Mouse (Mus musculus): ENCODE measurements around the gene Taf3. TPM values are rescaled to one million over a fixed set of nuclear protein-coding genes. Genes with fewer than 3 reads are reported as not detected.

Taf3 gene
- total RNA-seq, 1 experiment from 2014 or later, result 12.7 TPM

DNA sequence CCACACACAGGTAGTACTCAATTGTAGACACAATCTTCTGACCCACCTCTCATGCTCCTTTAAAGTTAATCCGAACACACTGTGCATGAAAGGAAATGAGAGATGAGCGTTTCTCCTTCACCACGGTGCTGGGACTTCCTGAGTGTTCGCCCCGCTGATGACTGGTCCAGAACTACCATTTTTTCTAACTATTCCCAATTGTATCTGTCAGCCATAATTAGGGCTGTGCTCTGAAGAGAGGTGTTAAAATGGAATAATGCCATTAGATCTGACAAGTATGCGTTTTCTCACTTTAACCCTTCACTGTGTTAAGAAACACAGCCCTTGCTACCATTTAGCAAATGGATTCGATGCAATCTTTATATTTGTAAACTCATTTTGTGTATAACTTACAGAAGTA, 18.6 kb downstream of the Taf3 start:
- no peak for ATAC-seq (replicated peaks in 1 of 2; ENCODE audit: insufficient read depth in 1 of 2, low FRiP score in 2 of 2, low TSS enrichment in 1 of 2, low read depth in 1 of 2, poor library complexity in 2 of 2, severe bottlenecking in 2 of 2)

DNA sequence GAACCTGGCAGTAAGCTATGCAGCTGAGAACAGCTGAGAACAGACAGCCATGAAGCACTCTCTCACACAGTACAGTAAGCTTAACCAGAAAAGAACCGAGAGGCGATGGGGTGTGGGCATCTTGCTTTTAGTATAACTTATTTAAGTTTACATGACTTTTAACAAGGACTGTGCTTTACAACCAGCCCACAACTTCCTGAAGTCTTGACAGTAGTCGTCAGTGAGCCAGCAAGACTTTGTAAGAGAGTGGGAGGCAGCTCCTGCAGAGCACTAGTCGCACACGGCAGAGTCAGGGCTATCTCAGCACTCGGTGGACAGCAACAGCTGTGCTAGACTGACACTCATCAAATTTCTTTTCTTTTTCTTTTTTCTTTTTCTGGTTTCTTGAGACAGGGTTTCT, 24.1 kb downstream of the Taf3 start:
- ATAC-seq (replicated peaks in 1 of 2; ENCODE audit: insufficient read depth in 1 of 2, low FRiP score in 2 of 2, low TSS enrichment in 1 of 2, low read depth in 1 of 2, poor library complexity in 2 of 2, severe bottlenecking in 2 of 2), result peak; percentile 42 to 46; a peak in 2 of 4 replicates

DNA sequence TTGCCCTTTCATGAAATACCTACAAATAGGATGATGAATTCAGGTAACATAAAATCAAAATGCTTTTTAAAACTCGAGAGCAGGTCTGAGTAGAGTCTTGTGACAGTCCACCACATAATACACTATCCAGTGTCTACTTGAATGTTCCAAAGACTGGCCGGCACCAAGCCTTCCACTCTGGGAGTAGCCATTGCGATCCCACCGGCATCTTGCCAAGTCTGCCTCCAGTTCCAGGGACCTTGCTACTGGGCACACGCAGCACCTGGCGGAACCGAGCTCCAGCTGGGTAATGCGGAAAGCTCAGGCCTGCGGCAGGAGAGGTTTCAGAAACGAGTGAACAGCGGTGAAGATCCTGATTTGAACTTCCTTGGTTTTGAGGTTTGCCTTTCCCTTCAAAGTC, 27.1 kb downstream of the Taf3 start:
- ATAC-seq (replicated peaks in 1 of 2; ENCODE audit: insufficient read depth in 1 of 2, low FRiP score in 2 of 2, low TSS enrichment in 1 of 2, low read depth in 1 of 2, poor library complexity in 2 of 2, severe bottlenecking in 2 of 2), result no peak

DNA sequence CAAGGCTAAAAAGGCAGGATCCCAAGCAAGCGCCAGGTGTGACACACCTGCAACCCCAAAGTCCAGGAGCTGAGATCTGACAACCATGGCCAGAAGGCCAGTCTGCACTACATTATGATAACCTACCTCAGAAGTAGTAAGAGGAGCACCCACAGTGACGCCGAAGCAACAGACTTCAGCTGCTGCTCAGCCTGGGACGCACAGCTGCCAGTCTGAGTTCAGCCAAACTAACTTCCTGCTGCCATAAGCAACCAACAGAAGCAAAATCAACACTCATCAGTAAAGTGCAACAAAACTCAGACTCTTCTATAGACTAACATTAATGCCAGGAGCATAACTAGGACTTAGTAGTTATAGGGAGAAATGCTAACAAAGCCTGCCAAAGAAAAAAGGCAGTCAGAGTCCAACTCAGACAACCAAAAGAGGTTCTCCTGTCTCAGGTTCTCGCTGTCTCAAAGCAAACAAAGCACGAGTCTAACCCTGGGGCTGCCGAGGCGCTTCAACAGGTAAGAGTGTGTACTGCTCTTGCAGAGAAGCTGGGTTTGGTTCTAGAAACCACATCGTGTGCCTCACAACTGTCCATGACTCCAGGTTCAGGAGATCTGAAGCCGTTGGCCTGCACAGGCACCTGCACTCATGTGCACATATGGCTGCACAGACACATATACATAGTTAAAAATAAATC, 33.3 kb downstream of the Taf3 start:
- no peak for ATAC-seq (replicated peaks in 1 of 2; ENCODE audit: insufficient read depth in 1 of 2, low FRiP score in 2 of 2, low TSS enrichment in 1 of 2, low read depth in 1 of 2, poor library complexity in 2 of 2, severe bottlenecking in 2 of 2)

DNA sequence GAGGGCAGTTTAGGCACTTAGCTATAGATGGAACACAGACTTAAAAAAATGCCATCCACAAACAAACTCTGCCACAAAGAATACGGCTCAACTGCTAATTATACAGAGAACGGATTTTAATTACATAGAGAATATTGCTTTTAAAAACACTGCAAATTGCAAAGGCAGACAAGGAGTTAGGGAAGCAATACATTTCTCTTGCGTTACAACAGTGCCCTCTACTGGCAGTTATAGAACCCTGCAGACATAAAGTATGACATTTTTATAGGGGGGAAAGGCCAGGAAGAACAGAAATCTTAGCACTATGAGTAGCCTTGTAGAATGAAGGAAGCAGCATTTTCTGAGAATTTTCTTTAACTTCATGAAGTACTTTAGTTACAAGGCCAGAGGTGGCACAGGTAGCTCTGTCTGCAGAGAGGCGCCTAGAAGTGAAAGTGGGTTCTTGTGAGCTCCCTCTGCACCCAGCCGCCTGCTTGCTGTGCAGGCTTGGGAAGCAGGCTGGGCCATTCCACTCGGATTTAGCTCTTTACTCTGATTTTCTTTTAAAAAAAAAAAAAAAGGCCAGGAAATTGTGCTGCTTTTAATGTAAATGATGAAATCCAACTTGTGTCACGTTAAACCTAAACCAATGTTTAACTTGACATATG, 38.0 kb downstream of the Taf3 start:
- ATAC-seq (replicated peaks in 1 of 2; ENCODE audit: insufficient read depth in 1 of 2, low FRiP score in 2 of 2, low TSS enrichment in 1 of 2, low read depth in 1 of 2, poor library complexity in 2 of 2, severe bottlenecking in 2 of 2), result peak; percentile 70 to 74

DNA sequence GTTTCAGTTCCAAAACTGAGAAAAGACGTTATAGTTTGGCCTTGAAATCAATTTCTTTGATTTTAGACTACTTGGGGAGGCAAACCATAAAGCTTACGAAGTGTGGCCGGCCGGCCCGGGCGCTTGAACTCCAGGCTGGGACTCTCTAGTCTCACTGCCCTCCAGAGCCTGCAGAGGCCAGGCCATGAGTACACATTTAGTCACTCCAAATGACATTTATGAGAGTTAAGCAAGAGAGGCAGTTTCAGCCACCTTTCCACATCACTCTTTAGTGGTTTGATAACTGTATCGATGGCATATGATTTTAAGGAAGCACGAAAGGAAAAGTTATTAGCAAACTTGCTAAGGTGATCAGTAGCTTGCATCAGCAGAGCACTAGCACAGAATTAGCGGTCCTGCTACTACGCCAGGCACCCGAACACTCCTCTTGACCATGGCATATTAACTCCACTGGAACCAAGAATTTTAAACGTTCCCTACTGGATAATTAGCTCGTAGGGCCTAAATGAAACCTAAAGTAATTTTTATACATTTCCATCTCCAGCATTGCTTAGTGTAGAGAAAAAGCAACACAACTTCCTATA, 38.6 kb downstream of the Taf3 start:
- ATAC-seq (replicated peaks in 1 of 2; ENCODE audit: insufficient read depth in 1 of 2, low FRiP score in 2 of 2, low TSS enrichment in 1 of 2, low read depth in 1 of 2, poor library complexity in 2 of 2, severe bottlenecking in 2 of 2), result no peak

DNA sequence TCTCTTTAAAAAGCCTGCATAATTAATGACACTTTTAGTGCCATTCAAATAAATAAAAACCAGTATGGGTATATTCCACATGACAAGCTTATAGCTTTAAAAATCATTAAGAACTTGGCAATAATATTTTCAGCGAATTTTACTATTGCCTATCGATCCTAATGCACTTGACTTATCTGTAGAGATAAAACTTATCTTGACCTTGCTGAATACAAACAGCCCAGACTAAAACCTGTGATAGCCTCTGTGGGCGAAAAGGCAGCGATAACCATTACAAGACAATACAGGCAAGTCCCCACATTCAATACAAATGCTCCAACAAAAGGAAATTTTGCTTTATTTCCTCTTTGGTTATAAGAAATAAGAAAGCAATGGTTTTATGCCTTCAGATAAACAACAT, 39.8 kb downstream of the Taf3 start:
- no peak for ATAC-seq (replicated peaks in 1 of 2; ENCODE audit: insufficient read depth in 1 of 2, low FRiP score in 2 of 2, low TSS enrichment in 1 of 2, low read depth in 1 of 2, poor library complexity in 2 of 2, severe bottlenecking in 2 of 2)

DNA sequence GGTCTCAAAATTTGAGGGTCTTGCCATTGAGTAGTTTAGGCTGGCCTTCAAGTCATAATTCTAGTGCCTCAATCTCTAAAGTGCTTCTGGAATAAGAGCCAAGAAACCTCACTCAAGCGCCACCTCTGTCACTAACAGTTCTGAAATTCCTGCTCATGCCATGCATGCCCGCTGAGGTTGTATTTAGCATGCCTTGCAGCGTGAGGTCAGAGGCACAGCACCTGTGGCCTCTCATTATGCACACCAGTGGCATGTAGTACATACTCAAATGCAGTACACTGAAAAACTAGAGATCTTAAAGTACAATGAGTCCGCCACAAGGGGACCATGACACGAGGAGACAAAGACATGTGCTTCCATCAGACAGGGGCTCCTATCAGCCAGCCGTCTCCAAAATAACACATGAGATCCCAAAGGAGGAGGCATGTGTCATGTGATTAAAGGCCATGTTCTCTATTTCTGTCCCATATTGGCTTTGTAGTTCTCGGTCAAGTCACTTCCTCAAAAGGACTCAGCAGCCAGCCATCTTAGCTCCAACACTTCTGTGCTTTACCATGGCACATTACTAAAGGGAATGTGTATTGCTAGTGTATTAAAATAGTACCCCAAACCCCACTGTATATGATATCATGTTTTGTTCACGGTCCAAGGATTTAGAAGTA, 43.3 kb downstream of the Taf3 start:
- ATAC-seq (replicated peaks in 1 of 2; ENCODE audit: insufficient read depth in 1 of 2, low FRiP score in 2 of 2, low TSS enrichment in 1 of 2, low read depth in 1 of 2, poor library complexity in 2 of 2, severe bottlenecking in 2 of 2), result no peak

DNA sequence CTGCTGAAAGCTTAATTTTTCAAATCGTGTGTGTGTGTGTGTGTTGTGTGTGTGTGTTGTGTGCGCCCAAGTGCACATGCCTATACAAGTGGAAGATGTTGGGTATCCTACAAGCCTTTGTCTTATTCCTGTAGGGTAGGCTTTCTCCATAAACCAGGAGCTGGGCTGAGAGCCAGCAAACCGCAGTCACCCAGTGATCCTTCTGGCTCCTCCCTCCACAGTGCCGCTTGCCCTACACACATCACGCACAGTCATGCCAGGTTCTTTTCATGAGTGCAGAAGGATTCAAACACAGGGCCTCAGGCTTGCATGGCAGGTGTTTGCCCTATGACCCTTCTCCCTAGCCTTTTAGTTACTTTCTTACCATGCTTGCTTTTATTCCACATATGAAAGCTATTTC, 45.0 kb downstream of the Taf3 start:
- ATAC-seq (replicated peaks in 1 of 2; ENCODE audit: insufficient read depth in 1 of 2, low FRiP score in 2 of 2, low TSS enrichment in 1 of 2, low read depth in 1 of 2, poor library complexity in 2 of 2, severe bottlenecking in 2 of 2), result no peak

DNA sequence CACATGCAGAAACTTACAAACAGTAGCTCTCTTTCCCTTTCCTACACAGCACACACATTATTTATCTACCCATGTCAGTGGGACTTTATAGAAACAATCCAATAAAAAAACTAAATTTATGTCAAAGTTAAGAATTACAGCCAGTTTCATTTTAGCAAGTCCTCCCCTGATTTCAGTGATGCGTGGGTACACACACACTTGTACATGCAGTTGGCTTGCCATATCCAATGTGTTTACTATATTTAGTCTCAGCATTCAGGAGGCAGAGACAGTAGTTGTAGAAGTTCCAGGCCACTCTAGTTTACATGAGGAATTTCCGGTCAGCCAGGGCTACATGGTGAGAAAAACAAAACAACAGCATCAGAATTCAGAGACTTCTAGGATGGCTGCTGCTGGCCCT, 46.8 kb downstream of the Taf3 start:
- ATAC-seq (replicated peaks in 1 of 2; ENCODE audit: insufficient read depth in 1 of 2, low FRiP score in 2 of 2, low TSS enrichment in 1 of 2, low read depth in 1 of 2, poor library complexity in 2 of 2, severe bottlenecking in 2 of 2), result no peak

DNA sequence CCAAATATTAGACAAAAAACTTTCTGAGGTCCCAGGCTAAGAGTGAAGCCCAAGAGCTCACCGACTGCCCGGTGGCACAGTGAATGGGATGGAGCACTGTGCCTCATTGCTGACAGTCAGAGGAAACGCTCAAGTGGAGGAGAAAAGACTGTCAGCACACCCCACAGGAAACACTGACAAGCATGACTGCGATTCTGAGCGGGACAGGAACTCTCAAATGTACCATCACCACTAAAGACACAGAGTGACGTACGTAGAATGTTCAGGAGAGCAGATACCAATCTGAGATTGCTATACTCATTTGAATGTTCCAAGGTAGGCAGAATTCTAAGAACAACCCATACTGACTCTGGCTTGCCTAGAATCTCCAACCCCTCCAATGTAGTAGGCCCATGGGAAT, 50.9 kb downstream of the Taf3 start:
- ATAC-seq (replicated peaks in 1 of 2; ENCODE audit: insufficient read depth in 1 of 2, low FRiP score in 2 of 2, low TSS enrichment in 1 of 2, low read depth in 1 of 2, poor library complexity in 2 of 2, severe bottlenecking in 2 of 2), result no peak

DNA sequence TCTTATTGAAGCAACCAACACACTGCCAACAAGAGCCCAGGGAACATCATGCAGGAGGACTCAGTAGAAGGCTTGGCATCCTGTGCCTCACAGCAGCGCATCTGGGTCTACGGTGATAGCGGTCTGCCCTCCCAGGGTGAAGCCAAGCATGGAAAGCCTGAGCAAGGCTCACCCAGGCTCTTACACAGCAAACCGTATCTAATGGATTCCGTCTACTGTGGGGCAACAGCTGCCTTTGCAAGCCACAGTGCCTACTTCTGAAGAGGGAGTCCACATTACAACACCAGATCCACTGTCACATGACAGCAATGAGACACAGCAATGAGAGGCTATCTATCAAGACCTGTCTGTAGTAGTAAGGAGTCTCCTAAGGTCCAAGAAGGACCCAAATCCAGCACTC, 52.3 kb downstream of the Taf3 start:
- no peak for ATAC-seq (replicated peaks in 1 of 2; ENCODE audit: insufficient read depth in 1 of 2, low FRiP score in 2 of 2, low TSS enrichment in 1 of 2, low read depth in 1 of 2, poor library complexity in 2 of 2, severe bottlenecking in 2 of 2)

DNA sequence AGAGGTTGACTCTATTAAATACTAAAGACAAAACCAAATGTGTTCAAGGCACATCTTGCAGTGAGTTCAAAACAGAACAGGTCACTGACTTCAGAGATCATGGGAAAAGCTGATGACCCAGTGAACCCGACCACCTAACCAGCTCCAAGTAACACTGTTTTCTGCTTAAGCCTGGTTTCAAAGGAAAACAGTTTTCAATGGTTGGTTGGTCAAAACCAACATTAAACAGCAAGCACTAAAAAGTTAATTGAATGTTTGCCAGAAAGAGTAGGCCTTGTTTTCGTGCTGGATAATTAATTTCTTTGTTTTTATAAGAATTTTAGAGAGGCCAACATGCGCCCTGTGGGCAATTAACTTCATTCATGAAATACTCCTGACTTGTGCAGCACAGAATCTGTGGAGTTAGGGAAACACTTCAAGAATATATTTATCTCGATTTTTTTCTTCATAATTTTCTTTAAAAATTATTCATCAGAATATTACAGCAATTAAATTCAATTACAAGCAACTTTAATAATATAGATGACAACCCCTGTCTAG, 57.6 kb downstream of the Taf3 start:
- no peak for ATAC-seq (replicated peaks in 1 of 2; ENCODE audit: insufficient read depth in 1 of 2, low FRiP score in 2 of 2, low TSS enrichment in 1 of 2, low read depth in 1 of 2, poor library complexity in 2 of 2, severe bottlenecking in 2 of 2)

DNA sequence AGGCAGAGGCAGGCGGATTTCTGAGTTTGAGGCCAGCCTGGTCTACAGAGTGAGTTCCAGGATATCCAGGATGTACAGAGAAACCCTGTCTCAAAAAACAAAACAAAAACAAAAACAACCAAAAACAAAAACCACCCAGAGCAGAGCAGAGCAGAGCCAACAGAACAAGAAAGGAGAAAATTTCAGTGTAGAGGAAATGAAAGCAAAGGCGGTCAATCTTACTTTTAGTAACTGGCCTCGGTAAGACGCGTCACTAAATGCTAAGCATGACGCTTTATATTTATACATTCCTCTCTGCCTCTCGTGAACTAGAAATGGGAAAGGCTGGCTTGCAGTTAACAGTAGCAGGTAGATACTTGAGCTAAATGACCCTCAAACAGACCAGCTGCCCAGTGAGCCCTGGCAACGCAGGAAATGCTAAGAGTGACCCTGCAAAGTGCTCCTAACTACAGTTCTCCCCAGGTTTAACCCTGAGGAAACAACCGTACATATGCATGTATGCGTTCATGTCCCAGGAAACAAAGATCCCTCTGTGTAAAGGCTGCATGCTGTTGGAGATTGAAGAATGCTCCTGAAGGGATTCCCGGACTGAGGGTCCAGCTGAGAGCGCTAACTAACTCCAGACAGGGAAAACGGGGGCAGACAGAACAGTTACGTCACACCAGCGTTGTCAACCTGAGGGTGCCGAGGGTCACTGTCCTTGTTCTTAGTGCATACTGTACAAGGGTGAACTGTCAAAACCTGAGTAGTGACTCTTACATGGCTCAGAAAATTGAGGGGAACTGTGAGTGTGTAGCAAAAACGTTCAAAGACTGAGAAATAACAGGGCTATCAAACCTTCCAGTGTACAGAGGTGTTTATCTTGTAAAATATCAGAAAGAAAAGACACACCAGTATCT, 58.5 kb downstream of the Taf3 start:
- ATAC-seq (replicated peaks in 1 of 2; ENCODE audit: insufficient read depth in 1 of 2, low FRiP score in 2 of 2, low TSS enrichment in 1 of 2, low read depth in 1 of 2, poor library complexity in 2 of 2, severe bottlenecking in 2 of 2), result no peak

DNA sequence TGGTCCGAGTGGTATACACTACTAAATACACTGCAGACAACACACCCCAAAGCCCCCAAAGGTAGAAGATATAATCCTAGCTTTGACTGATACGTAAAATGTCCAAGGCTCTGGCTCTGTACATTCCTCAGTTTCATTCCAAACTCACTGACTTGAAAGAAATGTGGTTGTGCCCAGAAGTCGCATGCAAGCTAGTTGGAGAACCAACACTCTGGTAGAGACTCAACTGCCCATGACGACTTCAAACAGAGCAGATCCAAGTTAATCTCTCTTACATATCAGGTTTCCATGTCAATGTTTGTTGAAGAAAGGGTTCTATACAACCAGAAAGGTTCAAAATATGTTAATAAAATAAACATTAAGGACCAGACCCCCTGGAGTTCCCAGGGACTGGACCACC, 60.1 kb downstream of the Taf3 start:
- no peak for ATAC-seq (replicated peaks in 1 of 2; ENCODE audit: insufficient read depth in 1 of 2, low FRiP score in 2 of 2, low TSS enrichment in 1 of 2, low read depth in 1 of 2, poor library complexity in 2 of 2, severe bottlenecking in 2 of 2)

DNA sequence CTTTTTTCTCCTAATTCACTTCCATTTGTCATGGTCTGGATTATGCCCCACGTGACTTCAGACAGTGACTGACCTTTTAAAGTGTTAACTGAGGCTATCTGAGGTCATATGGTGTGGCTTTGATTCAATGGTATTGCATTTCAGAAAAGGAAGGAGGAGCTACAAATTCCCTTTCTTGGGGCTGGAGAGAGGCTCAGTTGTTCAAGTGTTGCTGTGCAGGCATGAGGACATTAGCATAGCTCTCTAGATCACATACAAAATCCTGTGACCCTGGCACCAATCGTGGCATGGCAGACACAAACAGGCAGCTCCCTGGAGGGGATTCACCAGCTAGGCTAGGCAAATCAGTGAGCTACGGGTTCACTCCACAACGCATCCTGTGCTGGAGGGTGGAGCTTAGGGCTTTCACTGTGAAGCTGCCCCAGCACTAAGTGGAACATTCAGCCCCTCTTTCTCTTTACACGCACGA, 62.4 kb downstream of the Taf3 start:
- peak; percentile 39 to 46; a peak in 2 of 4 replicates for ATAC-seq (replicated peaks in 1 of 2; ENCODE audit: insufficient read depth in 1 of 2, low FRiP score in 2 of 2, low TSS enrichment in 1 of 2, low read depth in 1 of 2, poor library complexity in 2 of 2, severe bottlenecking in 2 of 2)

DNA sequence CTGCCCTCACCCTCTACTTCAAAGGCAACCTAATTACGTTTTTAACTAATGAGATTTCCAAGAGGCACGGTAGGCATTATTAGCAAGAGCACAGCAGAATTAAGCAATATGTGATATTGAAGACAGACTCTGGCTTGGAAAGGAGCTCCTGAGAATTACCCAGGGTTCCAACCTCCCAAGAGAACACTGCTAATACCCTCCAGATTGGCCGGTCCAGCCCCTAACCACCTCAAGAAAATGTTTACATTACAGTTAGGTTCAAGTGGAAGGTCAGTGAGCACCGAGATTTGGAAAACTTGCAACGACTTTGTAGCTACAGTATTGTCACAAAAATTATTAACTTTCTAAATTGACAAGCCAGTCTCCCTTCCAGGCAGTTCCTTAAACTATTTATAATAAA, 66.0 kb downstream of the Taf3 start:
- ATAC-seq (replicated peaks in 1 of 2; ENCODE audit: insufficient read depth in 1 of 2, low FRiP score in 2 of 2, low TSS enrichment in 1 of 2, low read depth in 1 of 2, poor library complexity in 2 of 2, severe bottlenecking in 2 of 2), result no peak
